9 mouse cellular contexts compared by ENCODE assay signal in genomic region chr2:93180077-93180844, GRCm38 (mm10). TPM values are rescaled to one million over a fixed set of nuclear protein-coding genes. Genes with fewer than 3 reads are reported as not detected.
A peak's percentile ranks its signal among the peaks of the same experiment; 100 is the strongest.
DNase-seq lines count a peak whose midpoint lies in the region; ATAC-seq lines count a peak whose summit lies in the region.
"Had no signal": no experiment of that assay in that cellular context is flagged by ENCODE, and none has a peak within 500 bp of the region (broad histone marks: within the 10 kb centered on the region; RNA-seq: fewer than 3 reads in every experiment).

No protein-coding gene starts in this region.

- H3K27ac ChIP-seq in embryonic facial prominence, embryonic 11.5 days (replicated peaks; ENCODE audit: low read depth, low read length): no peak overlapping the region
- peak overlapping the region; percentile 90 for H3K27ac ChIP-seq in hindbrain, embryonic 13.5 days
- no peak overlapping the region for H3K27ac ChIP-seq in limb, embryonic 13.5 days

- H3K36me3 ChIP-seq in embryonic facial prominence, embryonic 11.5 days (replicated peaks; ENCODE audit: control insufficient read depth, insufficient read depth, low read depth, low read length): no peaks in the 10 kb centered on the region
- no peaks in the 10 kb centered on the region for H3K36me3 ChIP-seq in hindbrain, embryonic 13.5 days
- no peaks in the 10 kb centered on the region for H3K36me3 ChIP-seq in limb, embryonic 13.5 days

- H3K4me2 ChIP-seq in embryonic facial prominence, embryonic 11.5 days (ENCODE audit: low read depth, low read length): peak overlapping the region; percentile 39
- peak overlapping the region; percentile 60 for H3K4me2 ChIP-seq in hindbrain, embryonic 13.5 days
- H3K4me2 ChIP-seq in limb, embryonic 13.5 days (replicated peaks): peak overlapping the region; percentile 63

- H3K4me1 ChIP-seq in embryonic facial prominence, embryonic 11.5 days (ENCODE audit: control insufficient read depth, insufficient read depth, low read length): no peaks in the 10 kb centered on the region; the same call in 1 of the 2 replicates
- H3K4me1 ChIP-seq in hindbrain, embryonic 13.5 days (replicated peaks): peaks cover 60% of the 10 kb centered on the region
- peaks cover 36% of the 10 kb centered on the region for H3K4me1 ChIP-seq in limb, embryonic 13.5 days

- no peaks in the 10 kb centered on the region for H3K9me3 ChIP-seq in embryonic facial prominence, embryonic 11.5 days (replicated peaks; ENCODE audit: control insufficient read depth, low read length)
- H3K9me3 ChIP-seq in hindbrain, embryonic 13.5 days: no peaks in the 10 kb centered on the region
- H3K9me3 ChIP-seq in limb, embryonic 13.5 days: no peaks in the 10 kb centered on the region

- peaks cover 17% of the 10 kb centered on the region for H3K27me3 ChIP-seq in embryonic facial prominence, embryonic 11.5 days (ENCODE audit: control insufficient read depth, insufficient read depth, low read length)
- peaks cover 3% of the 10 kb centered on the region; the same call in 1 of the 2 replicates for H3K27me3 ChIP-seq in hindbrain, embryonic 13.5 days
- H3K27me3 ChIP-seq in limb, embryonic 13.5 days: peaks cover 89% of the 10 kb centered on the region

- H3K4me3 ChIP-seq in embryonic facial prominence, embryonic 11.5 days (ENCODE audit: low read depth, low read length): peak overlapping the region; percentile 21
- peak overlapping the region; percentile 31 for H3K4me3 ChIP-seq in hindbrain, embryonic 13.5 days
- H3K4me3 ChIP-seq in limb, embryonic 13.5 days: peak overlapping the region; percentile 35

- H3K9ac ChIP-seq in embryonic facial prominence, embryonic 11.5 days (replicated peaks; ENCODE audit: low read length): peak overlapping the region; percentile 68
- H3K9ac ChIP-seq in hindbrain, embryonic 13.5 days: peak overlapping the region; percentile 74
- peak overlapping the region; percentile 68 for H3K9ac ChIP-seq in limb, embryonic 13.5 days

- peak; percentile 69 for ATAC-seq in frontal cortex, adult (ENCODE audit: low TSS enrichment)
- ATAC-seq in CD4-positive, CD25-positive, alpha-beta regulatory T cell, adult 4 months: peak; percentile 28
- no peak for ATAC-seq in embryonic facial prominence, embryonic 11.5 days (replicated peaks; ENCODE audit: insufficient number of reproducible peaks, low FRiP score, low TSS enrichment, low read depth)
- ATAC-seq in hindbrain, embryonic 13.5 days (ENCODE audit: low FRiP score): peak; percentile 25; the same call in 1 of the 2 replicates
- no peak for ATAC-seq in limb, embryonic 13.5 days (ENCODE audit: low FRiP score, low read depth)
- ATAC-seq in neutrophil, adult 5-6 weeks (ENCODE audit: extremely low read depth, insufficient number of reproducible peaks, low FRiP score, poor library complexity, severe bottlenecking): peak; percentile 47; the same call in 1 of the 2 replicates

- DNase-seq in frontal cortex, postnatal 10 days (ENCODE audit: low spot score in 2 of 2): no peak
- peak; percentile 60 for DNase-seq in embryonic facial prominence, embryonic 11.5 days (ENCODE audit: low spot score)
- no peak for DNase-seq in ovary, postnatal 10 days (ENCODE audit: low spot score)

- WGBS in embryonic facial prominence, embryonic 11.5 days: under 1% methylated on average over 40 of the region's 41 CpGs
- 2% methylated on average over 40 of the region's 41 CpGs for WGBS in hindbrain, embryonic 13.5 days
- WGBS in limb, embryonic 13.5 days: 1% methylated on average over 39 of the region's 41 CpGs

RNA-seq across cellular contexts. Expression of gene Trp53i11, which starts 7.1 kb away (rescaled TPM):
- 10 to 100 TPM; 48.6 to 70.7 TPM for polyA plus RNA-seq in CD4-positive, CD25-positive, alpha-beta regulatory T cell, adult 4 months (2017; shearing (Covaris generic))
- polyA plus RNA-seq in embryonic facial prominence, embryonic 11.5 days (2014; fragmentation: Nextera tagmentation; extraction: Ambion mirVana): 53.6 and 69.0 TPM in 2 replicates
- polyA plus RNA-seq in hindbrain, embryonic 13.5 days (2015; fragmentation: Nextera tagmentation; extraction: Ambion mirVana): 109 and 110 TPM in 2 replicates
- 17.6 and 24.6 TPM in 2 replicates for polyA plus RNA-seq in limb, embryonic 13.5 days (2015; fragmentation: Nextera tagmentation; extraction: Ambion mirVana)
- total RNA-seq in neutrophil, adult 5-6 weeks (2017): 117 and 132 TPM in 2 replicates
- total RNA-seq: MEL had no signal

Comparison
In these comparisons a context has a peak if more than half of its experiments do, and no peak if none do; other contexts are left out.
1. ATAC-seq: peak in frontal cortex, adult (single experiment), CD4-positive, CD25-positive, alpha-beta regulatory T cell, adult 4 months (single experiment), hindbrain, embryonic 13.5 days (single experiment) and neutrophil, adult 5-6 weeks (single experiment); none in embryonic facial prominence, embryonic 11.5 days (single experiment) and limb, embryonic 13.5 days (single experiment).
2. Peak in every context shown above with its lines, with median percentiles within 50 percentile points of each other: H3K4me2 ChIP-seq, H3K4me3 ChIP-seq and H3K9ac ChIP-seq.